Mouse (Mus musculus): ENCODE results near the gene Pcyox1. TPM values are rescaled to one million over a fixed set of nuclear protein-coding genes. Genes with fewer than 3 reads are reported as not detected.
A peak's percentile ranks its signal among the peaks of the same experiment; 100 is the strongest.

Pcyox1 gene
- total and polyA plus RNA-seq, 3 experiments, result 16.0 to 28.1 TPM; not detected in 1

- TF ChIP-seq ZMIZ1 (IDR thresholded peaks at IDR 0.05; ENCODE audit: low read depth, low read length), result peak; percentile 71
- no peak for TF ChIP-seq ZNF384 (IDR thresholded peaks at IDR 0.05; ENCODE audit: low read depth, low read length)
- TF ChIP-seq NRF1 (IDR thresholded peaks at IDR 0.05; ENCODE audit: insufficient read depth, low read depth, low read length, poor library complexity, severe bottlenecking), result peak; percentile 97
- no peak for TF ChIP-seq ZC3H11A (IDR thresholded peaks at IDR 0.05; ENCODE audit: low read depth, low read length)
- TF ChIP-seq ELF1 (IDR thresholded peaks at IDR 0.05; ENCODE audit: low read depth, low read length), result no peak
- peak; percentile 27; the same call in 1 of the 2 replicates for TF ChIP-seq ETS1 (IDR thresholded peaks at IDR 0.05; ENCODE audit: low read depth, low read length)
- TF ChIP-seq USF1 (IDR thresholded peaks at IDR 0.05; ENCODE audit: low read depth, low read length), result peak; percentile 32
- TF ChIP-seq NELFE (IDR thresholded peaks at IDR 0.05; ENCODE audit: low read depth, low read length), result peak; percentile 86
- no peak for TF ChIP-seq EP300 (IDR thresholded peaks at IDR 0.05; ENCODE audit: low read depth in 1 of 2, low read length in 2 of 2)
- TF ChIP-seq MYC (IDR thresholded peaks at IDR 0.05; ENCODE audit: low read depth, low read length), result peak; percentile 18; the same call in 1 of the 2 replicates
- TF ChIP-seq MAX (IDR thresholded peaks at IDR 0.05; ENCODE audit: low read length), result peak; percentile 46; the same call in 1 of the 2 replicates
- TF ChIP-seq SIN3A (IDR thresholded peaks at IDR 0.05; ENCODE audit: low read length), result peak; percentile 19; the same call in 1 of the 2 replicates
- TF ChIP-seq GABPA (IDR thresholded peaks at IDR 0.05; ENCODE audit: low read depth, low read length), result no peak
- TF ChIP-seq HCFC1 (IDR thresholded peaks at IDR 0.05; ENCODE audit: low read depth, low read length), result peak; percentile 79
- TF ChIP-seq TCF12 (IDR thresholded peaks at IDR 0.05; ENCODE audit: low read depth, low read length), result peak; percentile 35; the same call in 1 of the 2 replicates
- TF ChIP-seq MXI1 (IDR thresholded peaks at IDR 0.05; ENCODE audit: low read depth, low read length), result peak; percentile 47
- TF ChIP-seq SMC3 (IDR thresholded peaks at IDR 0.05; ENCODE audit: low read depth, low read length), result no peak
- peak; percentile 52 to 82; a peak in 3 of 4 replicates for TF ChIP-seq POLR2A (IDR thresholded peaks at IDR 0.05; ENCODE audit: control insufficient read depth in 1 of 2, insufficient read depth in 1 of 2, low read depth in 1 of 2, low read length in 2 of 2, poor library complexity in 1 of 2)
- TF ChIP-seq ZKSCAN1 (IDR thresholded peaks at IDR 0.05; ENCODE audit: low read depth, low read length), result no peak
- TF ChIP-seq POLR2AphosphoS2 (IDR thresholded peaks at IDR 0.05; ENCODE audit: low read length), result no peak
- no peak for TF ChIP-seq TBP (IDR thresholded peaks at IDR 0.05; ENCODE audit: low read depth, low read length)
- TF ChIP-seq MEF2A (IDR thresholded peaks at IDR 0.05; ENCODE audit: extremely low read depth, insufficient replicate concordance, low read depth, low read length, poor library complexity, severe bottlenecking), result no peak
- peak; percentile 64; the same call in 1 of the 2 replicates for TF ChIP-seq BHLHE40 (IDR thresholded peaks at IDR 0.05; ENCODE audit: borderline replicate concordance, low read depth, low read length)
- TF ChIP-seq KAT2A (conservative IDR thresholded peaks at IDR 0.05; ENCODE audit: low read depth, low read length), result no peak; the same call in 1 of the 2 replicates
- TF ChIP-seq RAD21 (IDR thresholded peaks at IDR 0.05; ENCODE audit: low read depth, low read length), result no peak
Measured at GRCm38 (mm10) chr6:86404100-86404861, 7.3 kb upstream of the Pcyox1 start, which contains the start of gene Tia1. TSS of gene Tia1 (plus strand) at chr6:86404219.

More at GRCm38 (mm10) chr6:86404100-86404861, 7.3 kb upstream of the Pcyox1 start, which contains the start of gene Tia1:
- Histone ChIP-seq H3K9me3 (replicated peaks; ENCODE audit: insufficient read depth, low read length) (no peaks in the 10 kb centered on the region), H3K27ac (ENCODE audit: control insufficient read depth, low read depth, low read length) (peak within 1 kb of the TSS; percentile 94), H3K4me1 (ENCODE audit: control insufficient read depth in 1 of 2, insufficient read depth in 2 of 2, low read length in 2 of 2) (peaks cover 0 to 8% of the 10 kb centered on the region in 2 experiments; a peak in 3 of 4 replicates), H3K79me2 (ENCODE audit: control insufficient read depth, insufficient read depth, low read length, poor library complexity) (peaks cover 27% of the 10 kb centered on the region), H3K27me3 (ENCODE audit: control insufficient read depth in 1 of 2, insufficient read depth in 2 of 2, low read length in 2 of 2) (no peaks in the 10 kb centered on the region), H3K36me3 (ENCODE audit: control insufficient read depth in 1 of 2, insufficient read depth in 2 of 2, low read length in 2 of 2) (peaks cover 0 to 20% of the 10 kb centered on the region in 2 experiments; a peak in 3 of 4 replicates), H3K4me3 (ENCODE audit: control insufficient read depth in 1 of 2, insufficient read depth in 1 of 2, low read depth in 2 of 2, low read length in 2 of 2) (peak within 1 kb of the TSS; percentile 80 to 83), H3K9ac (ENCODE audit: control insufficient read depth, low read depth, low read length, poor library complexity, severe bottlenecking) (peak within 1 kb of the TSS; percentile 94)
- DNase-seq (ENCODE audit: low read depth, low spot score), result peak; percentile 98
